Mouse (Mus musculus) ovary, postnatal 10 days (tissue): ENCODE measurements at regions not wholly inside any gene's neighbourhood (a gene's known extent, or its start where the extent isn't known, plus 50 kb on each side); places are given as distances from the start of the nearest gene placed in this dataset.
A peak's percentile ranks its signal among the peaks of the same experiment; 100 is the strongest.

ENCODE experiments used
- DNase-seq: peaks from one replicate; pipeline ENCODE4 v3.0.0; 2022; ENCODE audit warnings: low spot score

GRCm38 (mm10) chr9:100404426-100404825 is 82.2 kb downstream of the Il20rb start:
- DNase-seq, result no peak

DNA sequence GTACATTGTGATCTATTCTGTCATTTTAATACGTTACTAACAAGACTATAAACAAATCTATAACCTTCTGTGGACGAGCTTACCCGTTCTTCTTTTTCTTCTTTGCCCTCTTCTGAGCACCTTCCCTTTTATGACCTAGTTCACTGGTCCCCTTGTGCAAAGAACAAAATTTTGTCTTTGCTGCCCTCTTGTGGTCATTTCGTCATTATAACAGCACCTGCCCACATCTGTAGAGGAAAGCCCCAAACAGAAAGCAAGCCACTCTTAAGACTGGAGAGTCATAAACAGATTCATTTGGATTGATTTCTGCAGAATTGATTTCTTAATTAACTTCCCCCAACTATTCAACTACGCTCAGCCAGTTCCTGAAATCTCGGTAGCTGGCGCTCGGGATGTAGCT is 86.2 kb downstream of the Il20rb start:
- DNase-seq, result no peak

DNA sequence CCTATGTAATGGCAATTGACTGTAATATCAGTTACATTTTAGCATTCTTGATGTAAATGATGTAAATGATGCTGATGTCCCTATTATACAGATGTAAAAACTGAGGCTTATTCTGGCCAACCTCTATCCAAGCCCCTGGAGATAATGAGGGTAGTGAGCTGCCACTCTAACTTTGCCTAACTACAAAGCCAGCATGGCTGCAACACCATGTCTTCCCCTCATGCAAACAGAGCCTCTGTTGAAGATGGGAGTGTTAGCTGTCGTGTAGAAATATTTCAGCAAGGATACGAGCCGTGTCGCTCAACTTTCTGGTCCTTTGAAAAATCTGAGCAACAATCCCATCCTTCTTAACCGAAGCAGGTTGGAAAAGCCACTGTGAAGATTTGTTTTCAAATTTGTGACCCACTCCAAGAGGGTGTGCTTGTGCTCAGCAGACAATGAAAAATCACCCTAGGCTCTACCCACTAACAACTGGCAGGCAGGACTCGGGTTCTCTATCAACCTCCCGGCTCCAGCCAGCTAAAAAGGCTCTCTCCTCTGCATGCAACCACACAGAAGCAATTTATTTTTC is 90.2 kb downstream of the Il20rb start:
- no peak for DNase-seq

DNA sequence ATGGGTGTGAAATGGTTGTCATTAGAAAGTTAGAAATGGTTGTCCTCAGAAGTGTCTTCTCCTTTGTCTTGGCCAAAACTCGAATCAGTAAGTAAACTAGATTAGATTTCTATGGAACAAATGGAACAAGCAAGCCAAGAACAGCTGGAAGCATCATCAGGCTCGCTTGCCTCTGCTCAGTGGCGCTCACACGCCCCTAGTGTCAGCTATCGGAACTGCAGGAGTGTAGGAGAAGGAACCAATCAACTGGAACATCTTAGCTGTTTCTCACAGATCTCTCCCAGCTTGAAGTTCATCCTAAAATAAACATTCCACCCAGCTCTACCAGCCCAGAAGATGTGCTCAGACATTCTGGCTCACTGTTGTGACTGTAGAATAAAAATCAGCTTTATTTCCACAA is 90.9 kb downstream of the Il20rb start:
- DNase-seq, result peak; percentile 47

DNA sequence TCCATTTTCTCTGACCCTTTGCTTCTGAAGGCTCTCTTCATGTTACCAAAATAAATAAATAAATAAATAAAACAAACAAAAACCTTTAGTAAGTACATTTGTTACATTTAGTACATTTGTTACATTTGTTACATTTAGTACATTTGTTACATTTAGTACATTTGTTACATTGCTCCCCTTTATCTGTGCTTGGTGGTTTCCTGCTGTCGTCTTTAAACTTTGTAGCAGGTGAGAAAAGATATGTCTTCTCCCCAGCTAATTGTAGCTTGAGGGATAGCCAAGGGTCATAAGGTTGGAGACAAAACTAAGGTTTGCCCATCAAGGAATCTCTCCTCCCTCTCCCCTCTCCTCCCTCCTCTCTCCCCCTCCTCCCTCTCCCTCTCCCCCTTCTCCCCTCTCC is 92.0 kb downstream of the Il20rb start:
- no peak for DNase-seq

DNA sequence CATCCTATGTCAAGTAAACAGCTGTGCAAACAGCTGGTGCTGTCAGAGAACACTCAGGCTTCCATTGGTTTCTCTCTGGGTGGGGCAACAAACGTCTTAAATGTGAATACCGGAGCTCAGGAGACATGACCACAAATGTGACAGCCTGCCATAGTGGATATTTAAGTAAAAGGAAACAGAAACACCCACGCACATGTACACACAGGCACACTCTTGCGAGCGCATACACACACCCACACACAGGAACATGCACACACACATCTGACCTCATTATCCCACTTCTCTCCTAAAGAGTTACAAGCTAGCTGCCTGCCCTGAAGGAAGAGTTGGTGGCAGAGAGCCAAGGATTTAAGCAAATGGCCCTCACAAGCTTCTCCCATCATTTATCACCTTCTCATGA is 92.4 kb downstream of the Il20rb start:
- DNase-seq, result no peak

- no peak for DNase-seq
Measured at GRCm38 (mm10) chr9:100392262-100392661, 94.3 kb downstream of the Il20rb start.

DNA sequence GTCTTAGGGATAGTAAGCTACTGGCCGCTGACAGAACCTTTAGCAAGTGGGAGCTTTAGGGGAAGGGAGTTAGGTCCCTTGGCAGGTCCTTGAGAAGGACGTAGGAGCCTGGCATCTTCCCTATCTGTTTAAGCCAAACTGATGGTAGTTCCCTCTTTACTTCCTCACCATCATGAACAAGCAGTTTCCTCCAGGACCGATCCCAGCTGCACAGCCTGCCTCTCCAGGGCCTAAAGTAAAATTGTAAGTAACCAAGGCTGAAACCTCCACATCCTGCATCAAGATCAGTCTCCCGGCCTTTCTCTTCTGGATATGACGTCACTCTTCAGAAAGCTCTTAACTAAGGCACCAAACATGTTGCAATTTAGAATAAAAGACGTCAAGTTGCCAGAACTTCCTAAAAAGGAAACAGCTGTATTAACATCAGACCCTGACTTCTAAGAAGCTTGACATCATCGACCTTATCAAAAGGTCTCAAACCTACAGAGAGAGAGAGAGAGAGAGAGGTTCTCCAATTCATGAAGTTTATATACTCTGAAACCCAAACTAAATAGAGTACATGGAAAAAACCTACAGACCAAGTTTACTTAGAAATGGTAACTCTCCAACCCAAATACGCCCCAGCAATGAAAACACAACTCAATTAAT is 94.9 kb downstream of the Il20rb start:
- DNase-seq, result no peak

- DNase-seq, result no peak
Measured at GRCm38 (mm10) chr9:100388393-100388792, 98.2 kb downstream of the Il20rb start.

DNA sequence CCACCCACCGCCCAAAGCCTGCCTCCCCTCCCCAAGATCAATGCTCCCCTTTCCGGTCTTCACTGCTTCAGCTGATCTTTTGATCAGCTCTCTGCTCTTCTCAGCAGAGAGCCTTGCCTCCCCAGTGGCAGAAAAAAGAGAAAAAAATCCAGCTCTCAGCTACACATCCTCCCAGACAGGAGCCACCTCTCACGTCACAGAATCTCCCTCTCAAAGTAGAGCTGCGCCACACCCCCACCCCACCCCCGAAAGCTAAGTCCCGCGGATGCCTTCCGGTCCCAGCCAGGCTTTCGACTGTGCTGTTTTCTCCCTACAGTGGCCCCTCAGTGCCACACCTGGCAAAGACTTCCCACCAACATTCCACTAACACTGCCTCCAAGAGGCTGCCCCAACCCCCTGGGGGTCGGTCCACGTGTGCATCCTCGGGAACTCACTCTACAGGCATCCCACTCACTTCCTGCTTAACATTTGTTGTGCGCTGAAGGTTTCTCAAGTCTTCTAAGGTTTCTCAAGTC is 99.4 kb downstream of the Il20rb start:
- DNase-seq, result no peak

DNA sequence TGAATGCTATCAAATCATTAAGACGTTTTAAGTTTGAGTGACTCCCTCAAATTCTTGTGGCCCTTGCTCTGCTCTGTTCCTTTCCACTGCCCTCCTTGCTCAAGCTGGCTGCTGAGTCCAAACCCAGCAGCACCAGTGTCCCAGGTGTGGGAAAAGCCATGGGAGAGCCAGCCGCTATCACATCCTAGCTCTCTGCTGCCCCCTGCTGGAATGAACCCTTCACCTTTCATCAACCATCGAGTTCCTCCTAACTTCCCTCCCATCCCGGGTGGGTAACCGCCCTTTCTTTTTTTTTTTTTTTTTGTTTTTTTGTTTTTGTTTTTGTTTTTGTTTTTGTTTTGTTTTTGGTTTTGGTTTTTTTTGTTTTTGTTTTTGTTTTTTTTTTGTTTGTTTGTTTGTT is 104.1 kb downstream of the Il20rb start:
- peak; percentile 18 for DNase-seq

- DNase-seq, result no peak
Measured at GRCm38 (mm10) chr9:100369921-100370320, 116.7 kb downstream of the Il20rb start.

DNA sequence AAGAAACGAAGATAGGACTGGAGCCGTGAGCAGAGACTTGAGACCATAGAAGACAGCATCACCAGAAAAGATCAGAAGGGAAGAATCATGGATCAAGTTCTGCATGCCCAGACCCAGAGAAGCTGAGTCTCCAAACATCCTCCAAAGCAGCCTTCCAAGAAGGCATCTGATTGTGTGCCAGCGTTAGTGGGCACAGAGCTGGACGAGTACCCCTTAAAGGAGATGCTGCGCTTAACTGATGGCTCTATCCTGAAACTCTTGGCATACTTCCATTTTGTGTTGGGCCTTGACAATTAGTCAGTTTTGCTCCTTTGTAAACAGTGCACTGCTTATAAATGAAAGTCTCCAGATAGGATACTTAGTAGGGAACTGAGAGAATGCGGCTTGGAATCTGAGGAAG is 119.8 kb downstream of the Il20rb start:
- DNase-seq, result no peak

GRCm38 (mm10) chr9:100359934-100360716 is 126.5 kb downstream of the Il20rb start:
- DNase-seq, result no peak

- no peak for DNase-seq
Measured at GRCm38 (mm10) chr9:100357553-100357952, 129.0 kb downstream of the Il20rb start.

GRCm38 (mm10) chr9:100340796-100341195 is 145.8 kb downstream of the Il20rb start:
- no peak for DNase-seq

- DNase-seq, result no peak
Measured at GRCm38 (mm10) chr9:100307765-100308164, 178.8 kb downstream of the Il20rb start.

GRCm38 (mm10) chr9:100307364-100307763 is 179.2 kb downstream of the Il20rb start:
- no peak for DNase-seq

GRCm38 (mm10) chr9:100303762-100304161 is 182.8 kb downstream of the Il20rb start:
- DNase-seq, result no peak

DNA sequence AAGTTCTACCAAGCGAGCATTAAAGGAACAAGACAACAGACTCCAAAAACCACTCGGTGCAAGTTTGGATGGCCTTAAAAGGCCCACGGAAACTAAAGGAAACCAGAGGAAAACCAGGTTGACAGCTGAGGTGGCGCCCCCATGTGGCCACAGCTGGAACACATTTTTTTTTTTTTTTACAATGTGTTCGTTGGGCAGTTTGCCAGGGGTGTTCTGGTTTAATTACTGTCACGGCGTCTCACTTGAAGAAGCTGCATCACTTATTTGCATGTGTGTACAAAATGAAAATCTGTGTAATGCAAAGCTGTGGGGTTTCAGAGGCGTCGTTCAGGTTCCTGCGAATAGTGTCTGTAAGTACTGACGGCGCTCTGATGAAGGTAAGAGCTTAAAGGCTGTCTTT is 185.0 kb downstream of the Il20rb start:
- no peak for DNase-seq

- no peak for DNase-seq
Measured at GRCm38 (mm10) chr9:100277361-100277760, 209.2 kb downstream of the Il20rb start.

- no peak for DNase-seq
Measured at GRCm38 (mm10) chr9:100266528-100267387, 219.8 kb downstream of the Il20rb start.
